Mouse (Mus musculus) gastrocnemius, adult 2 months (tissue): Measurements from ENCODE around the gene Sytl2. TPM values are rescaled to one million over a fixed set of nuclear protein-coding genes. Genes with fewer than 3 reads are reported as not detected.
A peak's percentile ranks its signal among the peaks of the same experiment; 100 is the strongest.

Experiments
- DNase-seq: peaks from one replicate; pipeline ENCODE4 v3.0.0; 2022
- H3K27ac ChIP-seq: fragments of 200-600 bp; 2 replicates; pipeline ENCODE4 v1.8.1; 2022; ENCODE audit warnings: mild to moderate bottlenecking
- H3K4me3 ChIP-seq: fragments of 200-600 bp; 2 replicates; pipeline ENCODE4 v1.8.1; 2022; ENCODE audit warnings: mild to moderate bottlenecking, moderate library complexity
- CTCF ChIP-seq: fragments of 200-600 bp; IDR thresholded peaks from 2 replicates; pipeline ENCODE4 v1.8.1; 2022; ENCODE audit warnings: antibody characterized with exemption, mild to moderate bottlenecking, moderate library complexity
- intact Hi-C: fragments of 180-260 bp; cut with DNase I; formaldehyde crosslinking; loops from one replicate; pipeline ENCODE4 v1.15.1; 2025
- total RNA-seq, 2 experiments: library from RNA; stranded (reverse); gene quantifications; 2 replicates each; pipeline ENCODE4 v1.2.3; 2021

Gene Sytl2
- total RNA-seq, 2 experiments from 2014 or later, result 3.3 to 3.7 TPM

GRCm38 (mm10) chr7:90409934-90410333 is 107.9 kb downstream of the Sytl2 start:
- Histone ChIP-seq H3K4me3 (no peak overlapping the region), H3K27ac (0 out of 2 replicates have a peak overlapping the region, but pooled peaks have one; percentile 0)
- peak; percentile 63 for DNase-seq
- intact Hi-C loops, result loop anchor here (1.0 to 5.0 kb wide), 2 partner anchors 108 to 130 kb away; partner anchors contain the start of gene Sytl2
- TF ChIP-seq CTCF, result peak; percentile 94; the same call in 1 of the 2 replicates

- peak; percentile 85 for DNase-seq
- no peak for TF ChIP-seq CTCF
- H3K4me3 ChIP-seq, result peak within 1 kb of the TSS; percentile 82
- peak within 1 kb of the TSS; percentile 77 for H3K27ac ChIP-seq
- intact Hi-C loops, result no loop called here
Measured at GRCm38 (mm10) chr7:90426020-90427001, 124.3 kb downstream of the Sytl2 start, which contains the start of gene Ccdc89. Gene Ccdc89 (plus strand): TSS chr7:90426577.

GRCm38 (mm10) chr7:90427006-90427405 is 125.0 kb downstream of the Sytl2 start:
- peak overlapping the region; percentile 9; the same call in 1 of the 2 replicates for H3K27ac ChIP-seq
- intact Hi-C loops, result no loop called here
- peak; percentile 27 for DNase-seq
- peak overlapping the region; percentile 82 for H3K4me3 ChIP-seq
- TF ChIP-seq CTCF, result no peak

GRCm38 (mm10) chr7:90432221-90432620 is 130.2 kb downstream of the Sytl2 start:
- no peak overlapping the region for H3K4me3 ChIP-seq
- H3K27ac ChIP-seq, result no peak overlapping the region
- no peak for DNase-seq
- intact Hi-C loops, result no loop called here
- no peak for TF ChIP-seq CTCF

- intact Hi-C loops, result loop anchor here (5.0 kb wide), 1 partner anchor 37 kb away; the partner anchor contains the start of genes Dlg2 and Tmem126b
- DNase-seq, result no peak
- no peak overlapping the region for H3K27ac ChIP-seq
- TF ChIP-seq CTCF, result no peak
- no peak overlapping the region for H3K4me3 ChIP-seq
Measured at GRCm38 (mm10) chr7:90440044-90440443, 138.0 kb downstream of the Sytl2 start.

GRCm38 (mm10) chr7:90442070-90442469 is 140.0 kb downstream of the Sytl2 start:
- peak overlapping the region; percentile 88 for H3K27ac ChIP-seq
- DNase-seq, result no peak

GRCm38 (mm10) chr7:90442518-90443080 is 140.5 kb downstream of the Sytl2 start, which contains the start of gene Crebzf:
Gene Crebzf (plus strand): TSS chr7:90442729.
- DNase-seq, result peak; percentile 98
- H3K27ac ChIP-seq, result peak within 1 kb of the TSS; percentile 88
- no peak for TF ChIP-seq CTCF
- intact Hi-C loops, result loop anchor here (5.0 kb wide), 1 partner anchor 35 kb away; the partner anchor contains the start of genes Dlg2 and Tmem126b
- peak within 1 kb of the TSS; percentile 95 for H3K4me3 ChIP-seq

More at GRCm38 (mm10) chr7:90442070-90442469, 140.0 kb downstream of the Sytl2 start:
- no peak for TF ChIP-seq CTCF
- intact Hi-C loops, result loop anchor here (5.0 kb wide), 1 partner anchor 35 kb away; the partner anchor contains the start of genes Dlg2 and Tmem126b
- peak overlapping the region; percentile 95 for H3K4me3 ChIP-seq

GRCm38 (mm10) chr7:90443101-90444091 is 141.3 kb downstream of the Sytl2 start:
- H3K4me3 ChIP-seq, result peak overlapping the region; percentile 95
- TF ChIP-seq CTCF, result peak; percentile 65
- peak overlapping the region; percentile 88 for H3K27ac ChIP-seq
- intact Hi-C loops, result loop anchor here (5.0 kb wide), 1 partner anchor 34 kb away; the partner anchor contains the start of genes Dlg2 and Tmem126b
- DNase-seq, result peak; percentile 84

GRCm38 (mm10) chr7:90444206-90444605 is 142.2 kb downstream of the Sytl2 start:
- no peak for TF ChIP-seq CTCF
- intact Hi-C loops, result loop anchor here (5.0 kb wide), 1 partner anchor 33 kb away; the partner anchor contains the start of genes Dlg2 and Tmem126b
- no peak for DNase-seq
- peak overlapping the region; percentile 88 for H3K27ac ChIP-seq
- peak overlapping the region; percentile 95 for H3K4me3 ChIP-seq

GRCm38 (mm10) chr7:90456149-90456844 is 154.2 kb downstream of the Sytl2 start:
- intact Hi-C loops, result no loop called here
- no peak for DNase-seq
- peak overlapping the region; percentile 95 for H3K27ac ChIP-seq
- peak overlapping the region; percentile 83 for H3K4me3 ChIP-seq
- no peak for TF ChIP-seq CTCF
